Comparison of ENCODE assay signal across 19 mouse cellular contexts in the genomic region with DNA sequence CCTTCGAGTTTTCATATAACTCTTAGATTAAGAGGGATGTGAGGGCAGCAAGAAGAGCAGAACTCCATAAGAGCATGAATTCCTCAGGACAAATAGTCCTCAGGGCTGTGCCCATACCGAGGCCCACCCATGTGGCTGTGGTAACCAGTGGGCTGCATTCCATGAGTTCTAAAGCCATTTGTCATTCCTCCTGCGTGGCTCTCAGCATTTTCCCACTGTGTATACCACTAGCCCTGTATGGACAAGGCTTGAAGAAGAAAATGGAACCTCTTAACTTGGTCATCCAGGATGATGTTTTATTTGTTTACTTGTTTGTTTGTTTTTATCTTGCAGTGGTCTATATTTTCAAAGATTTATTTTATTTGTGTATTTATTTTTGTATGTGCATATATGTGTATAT. TPM values are rescaled to one million over a fixed set of nuclear protein-coding genes. Genes with fewer than 3 reads are reported as not detected.
"Had no signal": no experiment of that assay in that cellular context is flagged by ENCODE, and none has a peak within 500 bp of the region (broad histone marks: within the 10 kb centered on the region; RNA-seq: fewer than 3 reads in every experiment).

No protein-coding gene starts in this region.

RNA-seq across cellular contexts. Expression of a gene that starts 29.3 kb away (rescaled TPM):
- polyA plus RNA-seq: embryonic facial prominence, embryonic 10.5 days; embryonic facial prominence, embryonic 11.5 days; embryonic facial prominence, embryonic 12.5 days; embryonic facial prominence, embryonic 13.5 days; embryonic facial prominence, embryonic 14.5 days; embryonic facial prominence, embryonic 15.5 days; erythroblast, embryonic 14.5 days; forebrain, embryonic 10.5 days; forebrain, embryonic 11.5 days; forebrain, embryonic 12.5 days; forebrain, embryonic 13.5 days; forebrain, embryonic 14.5 days; forebrain, embryonic 15.5 days; forebrain, embryonic 16.5 days; frontal cortex, adult 2 months; gonadal fat pad, adult 2 months; heart, adult 2 months; heart, embryonic 10.5 days; heart, embryonic 11.5 days had no signal

RNA-seq across cellular contexts. Expression of a gene that starts 30.3 kb away (rescaled TPM):
- polyA plus RNA-seq: erythroblast, embryonic 14.5 days had no signal
